Mouse (Mus musculus): ENCODE results near the gene Uroc1. TPM values are rescaled to one million over a fixed set of nuclear protein-coding genes. Genes with fewer than 3 reads are reported as not detected.

Uroc1 gene
- polyA plus RNA-seq, 1 experiment from 2014 or later, result not detected

DNA sequence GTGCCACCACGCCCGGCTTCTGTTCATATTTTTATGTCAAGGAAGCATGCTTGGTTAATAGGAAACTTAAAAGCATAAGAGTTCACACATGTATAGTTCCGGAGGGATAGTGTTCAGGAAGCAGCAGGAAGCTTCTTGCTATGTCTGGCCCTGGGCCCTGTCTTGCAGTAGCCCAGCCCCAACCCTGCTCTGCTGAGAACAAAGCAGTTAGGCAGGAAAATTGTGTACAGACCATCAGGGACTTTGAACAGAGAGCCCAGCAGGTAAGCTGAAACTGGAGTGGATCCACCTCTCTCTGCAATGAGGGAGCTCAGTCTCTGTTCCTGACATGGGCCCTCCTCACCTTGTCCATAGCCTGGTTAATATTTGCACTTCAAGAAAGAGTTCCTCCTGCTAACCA is 64.2 kb downstream of the Uroc1 start:
- Histone ChIP-seq H3K9me3 (ENCODE audit: low read depth, low read length) (no peaks in the 10 kb centered on the region), H3K27ac (ENCODE audit: low read depth) (no peak overlapping the region), H3K36me3 (ENCODE audit: insufficient read depth) (peaks cover 19% of the 10 kb centered on the region), H3K4me2 (no peak overlapping the region), H3K27me3 (ENCODE audit: insufficient read depth, low read length) (no peaks in the 10 kb centered on the region), H3K4me3 (ENCODE audit: low read depth, low read length) (no peak overlapping the region), H3K9ac (no peak overlapping the region), H3K4me1 (ENCODE audit: insufficient read depth) (no peaks in the 10 kb centered on the region)
- DNase-seq (no peak), ATAC-seq (ENCODE audit: insufficient read depth) (no peak)
- TF ChIP-seq CTCF (IDR thresholded peaks at IDR 0.05; ENCODE audit: low read depth), result no peak
- 89% methylated on average over 3 of the region's 3 CpGs for WGBS

DNA sequence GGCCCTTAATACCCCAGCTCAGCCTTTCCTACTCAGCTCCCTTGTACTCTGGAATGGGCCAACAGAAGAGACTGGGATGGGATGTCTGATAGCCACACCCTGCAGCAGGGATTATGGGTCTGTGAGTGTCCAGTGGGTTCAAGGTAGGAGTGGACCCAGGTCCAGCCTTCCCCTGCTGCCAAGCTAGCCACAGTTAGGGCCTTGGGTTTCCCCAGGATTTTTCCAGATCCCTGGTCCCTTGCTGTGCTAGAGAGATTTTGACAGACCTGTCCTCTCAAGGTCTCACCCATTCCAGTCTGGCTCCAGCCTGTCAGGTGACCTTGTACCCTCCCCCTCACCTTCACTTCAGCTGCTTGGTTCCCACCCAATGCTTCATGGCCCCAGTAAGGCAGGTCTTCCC is 75.5 kb downstream of the Uroc1 start:
- ATAC-seq (ENCODE audit: insufficient read depth) (no peak), DNase-seq (no peak)
- no peaks in the 10 kb centered on the region for H3K4me1 ChIP-seq (ENCODE audit: insufficient read depth)
- 0 out of 2 replicates have a peak, but pooled peaks cover 1% of the 10 kb centered on the region for H3K36me3 ChIP-seq (ENCODE audit: insufficient read depth)
- H3K4me2 ChIP-seq, result no peak overlapping the region
- no peaks in the 10 kb centered on the region for H3K27me3 ChIP-seq (ENCODE audit: insufficient read depth, low read length)
- no peak overlapping the region for H3K9ac ChIP-seq
- no peaks in the 10 kb centered on the region for H3K9me3 ChIP-seq (ENCODE audit: low read depth, low read length)
- no peak overlapping the region for H3K4me3 ChIP-seq (ENCODE audit: low read depth, low read length)
- no peak overlapping the region for H3K27ac ChIP-seq (ENCODE audit: low read depth)
- no peak for TF ChIP-seq CTCF (IDR thresholded peaks at IDR 0.05; ENCODE audit: low read depth)

GRCm38 (mm10) chr6:90410972-90411371 is 77.9 kb downstream of the Uroc1 start:
- Histone ChIP-seq H3K4me3 (ENCODE audit: low read depth, low read length) (no peak overlapping the region), H3K36me3 (ENCODE audit: insufficient read depth) (no peaks in the 10 kb centered on the region), H3K4me1 (ENCODE audit: insufficient read depth) (no peaks in the 10 kb centered on the region), H3K27ac (ENCODE audit: low read depth) (no peak overlapping the region), H3K4me2 (no peak overlapping the region), H3K9me3 (ENCODE audit: low read depth, low read length) (no peaks in the 10 kb centered on the region), H3K27me3 (ENCODE audit: insufficient read depth, low read length) (no peaks in the 10 kb centered on the region), H3K9ac (no peak overlapping the region)
- ATAC-seq (ENCODE audit: insufficient read depth) (no peak), DNase-seq (no peak)
- TF ChIP-seq CTCF (IDR thresholded peaks at IDR 0.05; ENCODE audit: low read depth), result no peak
- 70% methylated on average over 1 of the region's 1 CpGs for WGBS

GRCm38 (mm10) chr6:90411926-90412325 is 78.8 kb downstream of the Uroc1 start:
- H3K27ac ChIP-seq (ENCODE audit: low read depth), result no peak overlapping the region
- no peak for DNase-seq
- no peak overlapping the region for H3K9ac ChIP-seq
- no peaks in the 10 kb centered on the region for H3K36me3 ChIP-seq (ENCODE audit: insufficient read depth)
- no peaks in the 10 kb centered on the region for H3K4me1 ChIP-seq (ENCODE audit: insufficient read depth)
- no peaks in the 10 kb centered on the region for H3K27me3 ChIP-seq (ENCODE audit: insufficient read depth, low read length)
- no peaks in the 10 kb centered on the region for H3K9me3 ChIP-seq (ENCODE audit: low read depth, low read length)
- no peak for TF ChIP-seq CTCF (IDR thresholded peaks at IDR 0.05; ENCODE audit: low read depth)
- H3K4me2 ChIP-seq, result no peak overlapping the region
- WGBS, result 76% methylated on average over 7 of the region's 7 CpGs
- no peak overlapping the region for H3K4me3 ChIP-seq (ENCODE audit: low read depth, low read length)
- ATAC-seq (ENCODE audit: insufficient read depth), result no peak

Other genes with a start within 250 kb of the Uroc1 start
- gene Vmn1r50, start 231.9 kb upstream of the Uroc1 start, polyA plus RNA-seq (2014; fragmentation: Nextera tagmentation; extraction: Ambion mirVana), result not detected in 2 replicates
- not detected in 2 replicates for gene Vmn1r51, start 210.7 kb upstream of the Uroc1 start, polyA plus RNA-seq (2014; fragmentation: Nextera tagmentation; extraction: Ambion mirVana)
- gene Vmn1r52, start 158.5 kb upstream of the Uroc1 start, polyA plus RNA-seq (2014; fragmentation: Nextera tagmentation; extraction: Ambion mirVana), result not detected in 2 replicates
- gene V1ra8, start 130.5 kb upstream of the Uroc1 start, polyA plus RNA-seq (2014; fragmentation: Nextera tagmentation; extraction: Ambion mirVana), result not detected in 2 replicates
- 0.16 TPM in 1 of 2 replicates, not detected in the other for gene Vmn1r53, start 108.8 kb upstream of the Uroc1 start, polyA plus RNA-seq (2014; fragmentation: Nextera tagmentation; extraction: Ambion mirVana)
- not detected in 2 replicates for gene Vmn1r54, start 87.0 kb upstream of the Uroc1 start, polyA plus RNA-seq (2014; fragmentation: Nextera tagmentation; extraction: Ambion mirVana)
- gene BC048671, start 32.1 kb upstream of the Uroc1 start, polyA plus RNA-seq (2014; fragmentation: Nextera tagmentation; extraction: Ambion mirVana), result not detected in 2 replicates
- gene Chst13, start 8.1 kb upstream of the Uroc1 start, polyA plus RNA-seq (2014; fragmentation: Nextera tagmentation; extraction: Ambion mirVana), result not detected in 2 replicates
- gene Zxdc, start 36.2 kb downstream of the Uroc1 start, polyA plus RNA-seq (2014; fragmentation: Nextera tagmentation; extraction: Ambion mirVana), result 10.4 and 11.9 TPM in 2 replicates
- 0.43 and 0.57 TPM in 2 replicates for gene Cfap100, start 95.5 kb downstream of the Uroc1 start, polyA plus RNA-seq (2014; fragmentation: Nextera tagmentation; extraction: Ambion mirVana)
- 8.1 and 10.9 TPM in 2 replicates for gene Klf15, start 129.3 kb downstream of the Uroc1 start, polyA plus RNA-seq (2014; fragmentation: Nextera tagmentation; extraction: Ambion mirVana)
- gene Aldh1l1, start 153.1 kb downstream of the Uroc1 start, polyA plus RNA-seq (2014; fragmentation: Nextera tagmentation; extraction: Ambion mirVana), result 0.74 and 0.78 TPM in 2 replicates

Measured in lung, embryonic 14.5 days (tissue).